Mouse (Mus musculus): ENCODE measurements around the gene Syngr2.
"Not testable (repeated sequence)": the region's sequence is repeated elsewhere in the genome, so short reads cannot be mapped to it uniquely, and the experiment has no call there.

Gene Syngr2

DNA sequence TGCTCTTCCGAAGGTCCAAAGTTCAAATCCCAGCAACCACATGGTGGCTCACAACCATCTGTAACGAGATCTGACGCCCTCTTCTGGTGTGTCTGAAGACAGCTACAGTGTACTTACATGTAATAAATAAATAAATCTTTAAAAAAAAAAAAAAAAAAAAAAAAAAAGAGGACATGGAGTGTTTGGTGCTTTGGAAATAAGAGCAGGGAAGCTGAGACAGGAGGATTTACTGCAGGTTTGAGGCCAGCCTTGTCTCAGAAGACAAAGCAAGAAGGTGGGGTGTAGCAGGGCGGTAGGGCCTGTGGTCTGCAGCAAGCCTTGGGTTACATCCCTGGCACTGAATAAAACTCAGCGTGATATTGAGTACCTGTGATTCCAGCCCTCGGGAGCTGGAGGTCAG, 24.0 kb downstream of the Syngr2 start:
- not testable (repeated sequence) for DNase-seq (ENCODE audit: low spot score)

DNA sequence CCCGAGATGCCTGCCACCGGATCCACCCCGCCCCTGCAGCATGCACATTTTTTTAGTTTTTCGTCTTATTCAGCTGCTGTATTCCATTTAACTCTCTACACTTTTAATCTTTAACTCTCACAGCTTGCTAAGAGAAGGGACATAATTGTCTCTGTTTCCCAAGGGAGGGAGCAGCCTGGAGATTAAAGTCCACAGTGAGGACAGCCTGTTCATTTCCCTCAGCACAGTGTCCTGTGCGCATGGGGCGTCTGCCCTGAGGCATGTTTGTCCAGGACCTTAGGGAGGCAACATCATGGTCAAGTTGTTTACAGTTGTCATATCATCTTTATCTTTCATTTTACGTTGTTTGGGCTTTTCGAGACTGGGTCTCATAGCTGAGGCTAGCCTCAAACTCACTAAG, 24.6 kb downstream of the Syngr2 start:
- no peak for DNase-seq (ENCODE audit: low spot score)

DNA sequence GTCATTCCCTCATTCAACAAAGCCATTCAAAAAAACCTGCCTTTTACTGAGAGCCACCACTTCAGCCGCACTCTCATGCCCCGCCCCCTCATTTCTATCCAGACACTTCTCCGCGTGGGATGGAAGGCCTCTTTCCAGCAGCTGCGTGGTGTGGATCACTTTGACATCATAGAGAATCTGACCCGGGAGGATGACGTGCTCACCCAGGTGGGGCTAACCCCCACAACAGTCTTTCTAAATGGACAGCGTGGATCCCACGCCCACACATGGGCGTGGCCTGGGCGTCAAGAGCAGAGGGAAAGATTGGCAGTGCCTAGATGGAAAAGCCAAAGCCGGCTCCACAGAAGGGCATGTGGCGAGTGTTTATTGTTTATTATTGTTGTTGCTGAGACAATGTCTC, 26.8 kb downstream of the Syngr2 start:
- DNase-seq (ENCODE audit: low spot score) = no peak

DNA sequence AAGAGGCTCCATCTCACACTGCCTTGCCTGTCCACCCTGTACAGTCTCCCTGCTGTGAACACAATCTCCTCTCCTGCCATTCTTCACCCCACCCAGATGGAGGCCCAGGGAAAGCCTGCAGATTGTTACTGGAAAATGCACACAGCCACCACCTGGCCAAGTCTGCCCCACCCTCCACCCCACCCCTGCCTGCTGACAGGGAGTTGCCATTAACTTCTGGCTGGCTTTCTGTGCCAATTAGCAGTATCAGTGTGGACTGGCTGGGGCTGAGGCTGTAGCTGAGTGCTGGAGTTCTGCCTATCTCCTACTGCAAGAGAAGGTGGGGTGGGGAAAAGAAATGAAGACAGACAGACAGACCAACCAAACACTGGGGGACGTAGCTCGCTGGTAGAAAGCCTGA, 29.1 kb downstream of the Syngr2 start:
- no peak for DNase-seq (ENCODE audit: low spot score)

DNA sequence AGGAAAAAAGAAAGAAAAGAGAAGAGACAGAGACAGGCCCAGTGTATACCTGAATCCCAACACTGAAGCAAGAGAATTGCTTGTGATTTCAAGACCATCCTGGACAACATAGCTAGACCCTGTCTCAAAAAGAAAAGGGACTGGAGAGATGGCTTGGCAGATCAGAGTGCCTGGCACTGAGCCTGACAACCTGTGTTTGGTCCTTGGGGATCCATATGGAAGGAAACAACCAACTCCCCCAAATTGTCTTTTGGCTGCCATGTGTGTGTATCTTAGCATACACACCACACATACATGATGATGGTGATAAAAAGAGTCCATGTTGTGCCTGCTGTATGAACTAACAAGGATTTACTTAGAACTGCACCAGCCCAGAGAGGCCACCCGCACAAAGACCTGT, 29.6 kb downstream of the Syngr2 start:
- no peak for DNase-seq (ENCODE audit: low spot score)

DNA sequence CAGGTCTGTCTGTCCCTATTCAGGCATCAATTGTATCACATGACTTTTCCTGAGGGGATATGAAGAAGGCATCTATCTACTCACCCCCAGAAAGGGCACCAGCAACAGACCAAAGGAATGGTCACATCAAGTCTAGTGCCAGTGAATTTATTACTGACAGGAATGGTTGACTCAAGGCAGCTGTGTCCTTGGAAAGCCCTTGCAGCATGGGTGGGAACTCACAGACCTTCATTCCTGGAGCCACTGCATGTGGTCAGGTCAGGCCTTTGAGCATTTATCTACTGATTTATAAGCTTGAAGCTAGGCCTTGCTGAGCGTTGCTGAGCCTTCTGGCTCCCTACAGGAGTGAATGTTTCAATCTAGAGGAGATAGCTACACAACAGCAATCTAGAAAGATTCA, 31.4 kb downstream of the Syngr2 start:
- no peak for DNase-seq (ENCODE audit: low spot score)

DNA sequence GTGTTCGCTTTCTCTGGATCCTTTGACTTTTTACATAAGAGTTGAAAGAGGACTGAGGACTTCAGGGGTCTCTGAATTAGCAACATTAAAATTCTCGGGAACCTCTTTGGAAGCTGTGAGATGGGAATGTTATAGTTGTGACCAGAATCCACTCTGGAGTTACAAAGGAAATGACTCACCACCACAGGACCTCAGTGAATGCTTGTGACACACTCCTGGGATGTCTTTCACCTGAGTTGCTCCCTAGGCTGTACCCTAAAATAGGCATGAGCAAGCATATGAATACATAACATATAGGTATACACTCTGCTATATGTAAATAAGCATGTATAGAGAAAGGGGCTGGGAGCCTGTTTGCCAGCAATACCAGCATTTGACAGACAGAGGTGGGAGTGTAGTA, 34.0 kb downstream of the Syngr2 start:
- DNase-seq (ENCODE audit: low spot score) = no peak

DNA sequence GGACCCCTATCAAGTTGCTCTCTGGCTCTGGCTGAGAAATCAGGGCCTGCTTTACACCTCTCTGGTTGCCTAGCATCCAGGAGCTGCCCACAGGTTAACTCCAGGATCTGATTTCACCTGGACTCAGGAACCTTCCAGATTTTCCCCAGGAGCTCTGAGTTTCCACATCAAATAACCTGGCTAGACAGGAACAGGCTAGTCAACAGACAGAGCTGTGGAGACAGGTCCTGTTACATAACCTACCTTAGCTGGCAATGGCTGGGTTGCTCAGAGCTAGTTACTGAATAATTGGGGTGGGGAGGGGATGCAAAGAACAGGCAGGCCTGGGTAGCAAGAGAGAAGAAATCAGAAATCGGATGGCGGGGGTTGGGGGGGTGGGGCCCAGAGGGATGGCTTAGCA, 35.5 kb downstream of the Syngr2 start:
- DNase-seq (ENCODE audit: low spot score) = no peak

DNA sequence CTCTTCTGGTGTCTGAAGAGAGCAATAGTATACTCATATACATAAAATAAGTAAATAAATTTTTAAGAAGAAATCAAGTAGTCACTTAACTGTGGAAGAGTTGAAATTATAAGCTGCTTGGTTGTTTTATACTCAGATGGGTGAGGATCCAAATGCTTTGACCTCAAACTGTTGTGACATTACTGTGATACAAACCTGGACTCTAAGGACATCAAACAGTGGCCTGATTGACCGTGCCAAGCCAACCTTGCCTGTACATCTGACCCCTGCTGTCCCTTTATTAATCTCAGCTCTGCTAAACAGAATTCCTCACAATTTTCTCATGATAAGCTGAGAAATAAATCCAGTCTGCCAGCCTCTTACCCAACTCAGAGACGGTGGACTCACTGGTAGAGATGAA, 36.2 kb downstream of the Syngr2 start:
- DNase-seq (ENCODE audit: low spot score) = no peak

DNA sequence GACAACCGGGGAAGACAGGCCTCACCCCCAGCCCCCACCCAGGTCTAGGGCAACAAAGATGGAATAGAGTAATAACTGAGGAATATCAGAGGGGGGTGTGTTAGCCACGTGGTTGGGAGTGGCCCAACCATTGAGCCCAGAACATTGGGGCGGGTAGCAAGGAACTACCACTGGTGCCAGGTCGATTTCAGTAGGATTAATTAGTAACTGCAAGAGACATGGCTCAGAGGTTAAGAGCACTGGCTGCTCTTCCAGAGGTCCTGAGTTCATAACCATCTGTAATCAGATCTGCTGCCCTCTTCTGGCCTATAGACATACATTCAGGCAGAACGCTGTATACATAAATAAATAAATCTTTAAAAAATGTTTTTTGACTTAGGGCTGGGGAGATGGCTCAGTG, 37.2 kb downstream of the Syngr2 start:
- no peak for DNase-seq (ENCODE audit: low spot score)

DNA sequence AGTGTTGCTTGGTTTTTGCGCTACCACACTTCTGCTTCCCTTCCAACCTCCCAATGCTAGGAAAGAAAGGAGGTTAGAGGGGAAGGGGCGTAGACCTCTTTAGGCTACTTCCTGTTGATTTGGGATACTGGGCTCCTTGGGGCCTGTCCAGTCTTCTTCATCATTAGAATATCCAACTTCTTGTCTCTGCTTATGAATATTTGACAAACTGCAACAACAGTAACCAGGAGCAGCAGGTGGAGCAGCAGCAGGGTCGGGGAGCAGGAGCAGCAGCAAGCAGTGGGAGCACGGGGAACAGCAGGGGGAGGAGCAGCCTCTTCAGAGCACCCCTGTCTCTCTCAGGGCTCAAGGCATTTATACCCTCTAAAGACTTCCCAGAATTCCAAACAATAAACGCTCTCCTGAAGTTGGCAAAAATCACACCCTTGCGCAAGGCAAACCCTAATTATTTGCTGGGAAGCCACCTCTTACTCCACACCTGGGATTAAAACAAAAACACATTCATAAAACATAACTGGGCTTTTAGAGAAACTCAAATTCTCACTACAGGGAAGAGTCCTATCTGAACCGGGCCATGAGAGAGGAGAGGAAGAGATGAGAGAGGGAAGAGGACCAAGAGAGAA, 38.2 kb downstream of the Syngr2 start:
- DNase-seq (ENCODE audit: low spot score) = no peak

DNA sequence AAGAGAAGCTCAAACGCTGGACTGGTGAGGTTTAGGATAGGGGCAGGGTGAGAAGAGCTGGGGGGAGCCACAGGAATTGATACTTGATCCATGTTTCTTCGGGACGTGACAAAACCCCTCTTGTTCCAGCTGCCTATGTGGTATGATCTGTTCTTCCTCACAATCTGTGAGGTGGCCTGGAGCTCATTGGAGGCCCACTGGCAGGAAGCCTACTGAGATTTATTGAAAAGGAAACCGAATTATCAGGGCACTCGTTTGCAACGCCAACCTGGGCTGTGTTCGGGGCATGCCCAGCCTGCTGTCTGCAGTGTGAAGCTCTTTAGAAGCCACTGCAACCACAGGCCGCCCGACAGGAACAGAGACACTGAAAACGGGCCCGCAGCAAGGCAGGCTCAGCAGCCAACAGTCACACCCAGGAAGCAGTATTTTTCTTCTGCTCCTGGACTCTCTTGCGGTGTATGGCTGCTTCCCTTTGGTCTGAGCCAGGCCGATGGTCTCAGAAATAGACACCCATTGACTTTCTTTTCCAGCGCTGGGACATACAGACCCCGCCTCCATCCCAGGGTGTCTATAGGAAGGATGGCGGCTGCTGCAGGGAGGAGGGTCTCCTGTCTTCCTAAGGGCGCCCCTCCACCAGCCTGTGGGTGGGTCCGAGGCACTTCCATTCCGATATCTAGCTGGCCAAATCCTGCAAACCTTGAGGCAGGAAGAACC, 39.0 kb downstream of the Syngr2 start:
- no peak for DNase-seq (ENCODE audit: low spot score)

DNA sequence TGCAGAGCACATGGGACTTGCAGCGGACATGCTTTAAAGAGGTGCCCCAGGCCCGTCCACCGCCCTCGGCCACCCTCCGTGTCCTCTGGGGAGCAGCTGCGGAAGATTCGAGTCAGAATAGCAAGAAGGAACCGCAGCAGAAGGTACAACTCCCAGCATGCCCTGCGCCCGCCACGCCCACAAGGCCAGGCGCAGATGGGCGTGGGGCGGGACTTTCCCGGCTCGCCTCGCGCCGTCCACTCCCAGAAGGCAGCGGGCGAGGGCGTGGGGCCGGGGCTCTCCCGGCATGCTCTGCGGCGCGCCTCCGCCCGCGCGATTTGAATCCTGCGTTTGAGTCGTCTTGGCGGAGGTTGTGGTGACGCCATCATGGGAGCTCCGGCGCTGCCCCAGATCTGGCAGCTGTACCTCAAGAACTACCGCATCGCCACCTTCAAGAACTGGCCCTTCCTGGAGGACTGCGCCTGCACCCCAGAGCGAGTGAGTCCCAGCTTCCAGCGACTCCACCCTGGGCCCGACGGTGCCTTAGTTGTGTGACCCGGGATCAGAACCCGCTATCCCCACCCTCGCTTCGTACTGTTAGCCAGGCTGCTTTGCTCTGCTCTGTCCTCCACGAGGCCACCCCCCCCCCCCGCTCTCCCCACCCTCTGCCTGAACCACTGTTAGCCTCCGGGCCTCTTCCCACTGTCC, 39.7 kb downstream of the Syngr2 start, which contains the start of gene Birc5:
Birc5 (plus strand) TSS at position 267 of the 687 bp plus-strand sequence.
- peak; percentile 98 for DNase-seq (ENCODE audit: low spot score)

DNA sequence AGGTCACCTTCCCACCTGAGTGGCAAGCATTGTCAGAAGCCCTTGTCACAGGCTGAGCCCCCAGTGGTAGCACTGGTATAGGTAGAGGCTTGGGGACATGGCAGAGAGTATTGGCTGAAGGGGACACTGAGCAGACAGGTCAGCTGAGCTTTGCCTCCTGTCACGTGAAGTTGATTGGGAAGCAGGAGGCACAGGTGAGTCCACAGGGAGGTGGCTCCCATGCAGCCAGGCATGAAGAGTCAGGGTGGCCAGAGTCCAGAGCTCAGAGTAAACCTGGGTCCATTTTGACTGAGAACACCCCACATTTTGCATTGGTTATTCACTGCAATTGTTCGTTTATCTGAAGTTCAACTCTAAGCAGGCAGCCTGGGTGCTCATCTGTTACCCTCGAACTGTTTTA, 43.4 kb downstream of the Syngr2 start:
- DNase-seq (ENCODE audit: low spot score) = no peak

DNA sequence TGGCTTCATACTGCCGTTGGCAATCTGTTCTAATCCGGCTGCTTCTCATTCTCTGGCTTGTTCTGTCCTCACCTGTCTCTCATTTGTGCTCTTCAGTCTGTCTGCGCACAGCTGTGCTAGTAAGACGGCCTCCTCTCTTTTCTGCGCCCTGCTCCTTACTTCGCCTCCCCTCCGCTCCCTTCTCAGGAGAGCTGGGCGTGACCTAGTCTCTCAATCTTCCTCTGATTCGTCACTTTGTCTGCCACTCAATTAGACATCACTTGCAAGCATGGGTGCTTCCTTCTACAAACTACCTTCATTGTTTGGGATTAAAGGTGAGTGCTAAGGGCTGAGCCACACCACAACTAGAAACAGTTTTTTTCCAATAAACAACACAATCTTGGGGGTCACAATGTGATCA, 44.8 kb downstream of the Syngr2 start:
- no peak for DNase-seq (ENCODE audit: low spot score)

DNA sequence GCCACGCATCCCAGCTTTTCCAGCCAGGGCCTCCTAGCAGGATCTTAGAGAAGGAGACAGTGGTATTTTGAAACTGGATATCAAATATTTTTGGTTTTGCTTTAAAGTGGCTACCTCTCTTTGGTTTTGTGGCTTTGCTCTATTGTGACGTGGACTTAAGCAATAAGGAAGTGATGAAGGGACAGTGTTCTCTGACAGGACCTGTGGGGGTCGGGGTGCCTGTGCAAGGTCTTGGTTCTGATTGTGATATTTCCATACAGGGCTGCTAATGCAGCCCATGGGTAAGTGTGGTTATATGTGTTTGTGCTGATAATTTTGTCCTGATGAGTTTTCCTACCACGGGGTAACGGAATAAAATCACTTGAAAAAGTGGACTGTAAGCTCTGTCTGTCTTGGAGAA, 45.9 kb downstream of the Syngr2 start:
- no peak for DNase-seq (ENCODE audit: low spot score)

DNA sequence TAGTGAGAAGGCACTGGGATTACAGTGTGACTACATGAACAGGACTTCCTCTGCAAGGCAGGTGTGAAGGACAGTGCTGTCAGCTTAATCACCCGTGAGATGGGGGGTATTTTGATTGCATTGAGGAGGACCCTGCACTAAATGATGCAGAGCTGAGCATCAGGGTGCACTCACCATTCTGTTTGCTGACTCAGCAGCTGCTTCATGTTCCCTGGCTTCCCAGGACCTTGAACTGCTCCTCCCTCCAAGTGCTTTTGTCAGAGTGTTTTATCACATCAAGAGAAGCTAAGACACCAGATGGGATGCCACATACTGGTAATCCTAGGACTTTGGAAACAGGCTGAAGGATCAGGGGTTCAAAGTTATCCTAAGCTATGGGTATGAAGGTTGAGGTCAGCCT, 46.5 kb downstream of the Syngr2 start:
- no peak for DNase-seq (ENCODE audit: low spot score)

DNA sequence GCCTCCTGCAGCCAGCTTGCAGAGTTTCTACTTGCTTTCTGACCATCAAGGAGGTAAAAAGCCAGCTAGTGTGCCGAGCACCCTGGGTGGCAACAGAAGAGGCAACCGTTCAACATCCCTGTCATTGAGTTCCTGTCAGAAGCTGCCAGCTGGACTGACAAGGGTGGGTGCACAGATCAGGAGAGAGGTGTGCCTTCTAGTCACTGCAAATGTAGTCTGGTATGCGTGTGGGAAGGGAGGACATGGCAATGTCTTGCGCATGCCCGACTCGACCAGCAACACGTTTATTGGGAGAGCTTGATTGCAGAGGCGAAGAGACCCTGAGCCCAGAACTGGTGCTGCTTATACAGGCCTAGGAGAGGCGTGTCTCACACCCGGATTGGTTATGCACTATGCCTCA, 48.0 kb downstream of the Syngr2 start:
- DNase-seq (ENCODE audit: low spot score) = no peak

DNA sequence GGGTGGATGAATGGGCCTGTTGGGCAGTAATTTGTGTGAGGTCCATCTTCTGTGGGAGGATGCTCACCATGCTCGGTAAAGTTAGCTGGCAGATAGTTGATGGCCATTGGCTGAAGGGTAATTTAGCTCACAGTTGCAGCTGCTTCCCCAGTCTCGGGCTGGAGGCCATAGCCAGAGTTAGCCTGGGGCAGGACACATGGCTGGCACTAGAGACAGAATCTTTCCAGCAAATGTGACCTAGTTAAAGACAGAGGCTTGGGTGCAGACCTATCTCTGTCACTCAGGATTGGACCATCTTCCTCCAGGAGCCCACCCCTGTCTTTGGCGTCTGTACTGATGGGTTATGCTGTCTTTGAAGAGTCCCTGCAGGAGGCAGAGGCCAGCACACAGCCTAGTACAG, 48.9 kb downstream of the Syngr2 start:
- DNase-seq (ENCODE audit: low spot score) = no peak

DNA sequence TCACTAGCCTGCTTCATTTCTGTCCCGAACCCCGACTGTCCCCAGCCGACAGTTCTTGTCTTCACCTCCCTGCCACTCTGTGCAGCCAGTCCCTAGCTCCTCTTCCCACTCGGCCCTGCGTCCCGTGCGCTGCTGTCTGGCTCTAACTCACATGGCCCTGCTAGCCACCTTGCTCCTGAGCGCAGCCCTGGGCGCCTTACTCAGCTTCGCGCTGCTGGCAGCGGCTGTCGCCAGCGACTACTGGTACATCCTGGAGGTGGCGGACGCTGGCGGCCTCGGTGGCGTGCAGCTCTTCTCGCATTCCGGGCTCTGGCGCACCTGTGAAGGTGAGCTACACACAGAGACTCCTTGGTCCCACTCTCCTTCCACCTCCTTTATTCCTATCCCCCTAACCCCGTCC, 51.1 kb downstream of the Syngr2 start, which contains the start of gene Tmem235:
Tmem235 (plus strand) TSS at position 152 of the 400 bp plus-strand sequence.
- DNase-seq (ENCODE audit: low spot score) = no peak

DNA sequence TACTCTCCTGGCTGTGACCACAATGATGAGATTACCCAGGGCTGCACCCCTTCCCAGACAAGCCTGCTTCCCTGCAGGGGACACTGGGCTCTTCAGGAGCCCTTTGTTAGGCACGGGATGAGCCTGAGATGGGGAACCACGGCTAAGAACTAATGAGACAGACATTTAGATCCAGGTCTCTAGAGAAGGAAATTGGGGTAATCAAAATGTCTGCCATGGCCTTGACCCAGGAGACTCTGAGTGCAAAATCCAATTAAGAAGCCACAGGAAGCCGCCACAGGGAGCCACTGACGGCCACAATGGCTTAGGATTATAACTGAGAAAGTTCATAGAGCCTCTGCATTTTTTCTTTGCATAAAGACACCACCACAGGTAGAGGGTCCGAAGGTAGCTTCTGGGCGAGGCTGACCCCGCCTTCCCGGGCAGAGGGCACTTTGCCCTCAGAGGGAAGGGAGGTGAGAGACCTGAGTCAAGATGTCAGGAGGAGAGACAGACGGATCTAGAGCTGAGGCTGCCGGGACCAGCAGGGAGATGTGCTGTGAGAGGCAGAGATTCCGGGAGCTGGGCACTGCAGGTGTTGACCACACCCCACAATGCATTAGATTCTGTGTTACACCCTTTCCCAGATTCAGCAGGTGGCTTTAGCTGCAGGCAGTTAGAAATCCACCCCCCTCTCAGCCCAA, 53.8 kb downstream of the Syngr2 start:
- no peak for DNase-seq (ENCODE audit: low spot score)

Measured in embryo, embryonic 10.5 days (tissue).